Mouse (Mus musculus) megakaryocyte-erythroid progenitor cell, adult 5-6 weeks (primary cell): ENCODE measurements around the gene Cep162. TPM values are rescaled to one million over a fixed set of nuclear protein-coding genes. Genes with fewer than 3 reads are reported as not detected.

ENCODE experiments used
- ATAC-seq: replicated peaks from 2 replicates; pipeline ENCODE4 v1.8.0; 2016; ENCODE audit warnings: mild to moderate bottlenecking, inconsistent platforms; ENCODE audit not compliant: severe bottlenecking, poor library complexity, low FRiP score, low TSS enrichment
- total RNA-seq, 2 experiments: library from RNA; stranded (forward) in 1 of 2; stranded (reverse) in 1 of 2; fragments of 200-1000, 215-1000 nt in 1 of 2; fragments of >200 nt in 1 of 2; fragmentation: Nextera tagmentation in 1 of 2; gene quantifications; 2 replicates each; pipeline ENCODE4 v1.2.3; 2014 to 2017

The Cep162 gene
- total RNA-seq, 2 experiments from 2014 or later: 14.5 to 17.2 TPM

DNA sequence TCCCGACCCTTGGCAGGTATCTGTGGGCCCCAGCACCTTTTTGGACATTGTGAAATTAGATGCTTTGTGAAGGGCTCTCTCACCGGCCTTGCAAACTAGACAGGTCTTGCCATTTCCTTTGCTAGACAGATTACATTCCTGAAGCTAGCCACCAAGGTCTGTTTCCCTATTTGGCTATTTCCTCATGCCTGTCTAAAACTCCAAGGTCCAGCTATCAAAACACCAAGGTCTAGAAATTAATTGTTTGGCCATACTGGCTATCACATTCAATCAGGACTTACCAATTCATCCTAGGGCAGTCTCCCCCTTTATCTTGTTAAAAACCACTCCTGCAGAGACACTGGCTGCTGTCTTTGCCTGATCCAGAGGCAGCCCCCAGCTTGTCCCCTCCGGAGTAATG lies 87.3 kb downstream of the Cep162 start:
- ATAC-seq: no peak

DNA sequence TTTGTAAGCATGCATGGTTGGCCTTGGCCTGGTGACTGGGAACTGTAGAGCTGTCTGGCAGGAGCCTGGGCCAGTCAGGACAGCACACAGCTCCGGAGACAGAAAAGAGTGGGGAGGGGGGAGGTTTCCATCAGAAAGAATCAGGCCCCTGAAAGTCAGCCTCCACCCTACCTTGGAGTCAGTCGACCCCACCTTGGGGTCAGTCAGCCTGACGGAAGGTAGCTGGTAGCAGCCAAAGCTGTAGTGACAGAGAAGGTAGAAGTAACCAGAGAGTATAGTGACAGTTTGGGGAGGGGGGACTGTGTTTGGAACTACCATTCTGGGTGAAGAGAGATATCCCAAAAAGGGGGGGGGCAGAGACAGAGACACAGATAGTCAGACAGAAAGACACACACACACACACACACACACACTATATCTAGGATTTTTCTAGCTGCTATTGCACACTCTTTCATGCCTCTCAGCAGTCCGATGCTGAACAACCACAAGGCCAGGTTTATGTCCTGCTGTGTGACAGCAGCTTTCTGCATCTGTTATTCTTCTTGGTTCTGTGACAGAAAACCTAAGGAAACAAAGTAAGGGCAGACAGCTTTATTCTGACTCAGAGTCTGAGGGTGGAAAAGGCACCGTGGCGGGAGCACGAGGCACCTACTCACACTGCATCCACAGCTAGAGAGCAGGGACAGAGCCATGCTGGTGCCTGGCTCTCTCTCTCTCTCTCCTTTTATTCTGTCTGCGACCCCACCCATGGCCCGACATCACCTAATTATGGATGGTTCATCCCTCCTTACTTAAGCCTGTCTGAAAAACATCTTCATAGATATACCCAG lies 88.1 kb downstream of the Cep162 start:
- ATAC-seq: no peak

DNA sequence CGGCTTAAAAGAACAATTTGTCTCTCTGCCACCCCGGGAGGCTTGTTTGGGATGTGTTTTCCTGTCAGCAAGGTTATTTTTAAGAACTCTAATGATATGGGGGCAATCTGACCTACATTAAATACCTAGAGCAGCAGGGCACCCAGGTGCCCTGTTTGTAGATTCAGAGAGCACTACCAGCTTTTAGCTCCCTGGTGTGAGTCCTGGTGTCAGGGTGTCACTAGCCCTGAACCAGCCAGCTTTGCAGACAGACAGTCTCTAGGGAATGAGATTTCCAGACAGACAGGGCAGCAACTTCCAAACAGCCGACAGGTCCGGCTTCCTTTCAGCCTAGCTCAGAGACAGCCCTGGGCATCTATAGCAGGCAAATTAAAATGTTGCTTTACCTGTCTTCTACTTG lies 92.8 kb downstream of the Cep162 start:
- no peak for ATAC-seq

- no peak for ATAC-seq
Measured at GRCm38 (mm10) chr9:87152641-87153325, 102.6 kb downstream of the Cep162 start.

DNA sequence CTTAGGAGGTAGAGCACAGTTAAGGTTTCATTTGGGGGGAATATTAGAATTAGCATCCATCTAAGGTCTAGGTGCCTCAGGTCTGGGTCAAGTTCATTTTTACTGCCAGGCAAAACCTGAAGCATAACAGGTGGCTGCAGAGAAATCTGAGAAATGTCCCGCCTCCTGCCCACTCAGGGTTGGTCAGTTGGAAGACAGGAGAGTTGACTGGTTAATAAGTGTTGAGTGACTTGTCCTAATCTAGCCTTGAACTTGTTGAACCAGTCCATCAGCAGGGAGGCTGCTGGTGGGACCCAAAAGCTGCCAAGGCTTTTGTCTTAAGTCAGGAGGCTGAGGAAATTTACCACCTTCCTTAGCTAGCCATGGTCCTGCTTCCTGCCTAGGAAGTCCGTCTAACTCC lies 107.4 kb downstream of the Cep162 start:
- no peak for ATAC-seq

DNA sequence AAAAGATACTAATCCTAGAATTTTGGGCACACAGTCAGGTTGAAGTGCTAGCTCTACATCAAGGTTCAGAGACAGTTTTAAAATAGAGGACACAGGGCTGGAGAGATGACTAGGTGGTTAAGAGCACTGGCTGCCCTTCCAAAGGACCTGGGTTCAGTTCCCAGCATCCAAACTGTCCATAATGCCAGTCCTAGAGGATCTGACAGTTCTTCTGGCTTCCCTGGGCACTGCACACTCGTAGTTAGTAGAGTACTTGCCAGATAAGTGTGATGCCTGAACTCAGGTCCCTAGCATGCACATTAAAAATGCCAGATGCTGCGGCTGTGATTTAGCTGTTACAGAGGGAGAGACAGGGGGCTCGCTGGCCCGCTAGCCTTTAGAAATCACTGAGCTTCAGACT lies 108.9 kb downstream of the Cep162 start:
- ATAC-seq: no peak

GRCm38 (mm10) chr9:87145671-87146070 lies 109.7 kb downstream of the Cep162 start:
- ATAC-seq: no peak

- no peak for ATAC-seq
Measured at GRCm38 (mm10) chr9:87145180-87145579, 110.2 kb downstream of the Cep162 start.

- peak; percentile 4; the same call in 1 of the 2 replicates for ATAC-seq
Measured at GRCm38 (mm10) chr9:87144532-87144931, 110.8 kb downstream of the Cep162 start.

GRCm38 (mm10) chr9:87144106-87144505 lies 111.2 kb downstream of the Cep162 start, which contains the start of gene Mrap2:
Gene Mrap2, plus strand, starts transcription at chr9:87144306.
- ATAC-seq: peak; percentile 70

GRCm38 (mm10) chr9:87143076-87143475 lies 112.3 kb downstream of the Cep162 start:
- ATAC-seq: no peak

Other genes with a start within 250 kb of the Cep162 start
- not detected in 2 replicates for gene Ripply2, start 240.0 kb downstream of the Cep162 start, total RNA-seq (2014; fragmentation: Nextera tagmentation)
- gene Ripply2, start 240.0 kb downstream of the Cep162 start, total RNA-seq (2017): not detected in 2 replicates
- gene Cyb5r4, start 233.5 kb downstream of the Cep162 start, total RNA-seq (2014; fragmentation: Nextera tagmentation): 68.7 and 93.2 TPM in 2 replicates
- 88.7 and 124 TPM in 2 replicates for gene Cyb5r4, start 233.5 kb downstream of the Cep162 start, total RNA-seq (2017)
- not detected in 2 replicates for gene Mrap2, start 111.2 kb downstream of the Cep162 start, total RNA-seq (2014; fragmentation: Nextera tagmentation)
- not detected in 2 replicates for gene Mrap2, start 111.2 kb downstream of the Cep162 start, total RNA-seq (2017)